8 mouse cellular contexts compared by ENCODE assay signal in genomic region chr9:50451456-50452218, GRCm38 (mm10). TPM values are rescaled to one million over a fixed set of nuclear protein-coding genes. Genes with fewer than 3 reads are reported as not detected.
DNase-seq lines count a peak whose midpoint lies in the region; ATAC-seq lines count a peak whose summit lies in the region.

No protein-coding gene starts in this region.

- ATAC-seq in heart, embryonic 16.5 days (replicated peaks; ENCODE audit: extremely low read depth, insufficient read depth, low FRiP score) = no peak
- ATAC-seq in limb, embryonic 13.5 days (ENCODE audit: low FRiP score, low read depth) = peak; percentile 72; the same call in 1 of the 2 replicates
- 0 out of 2 replicates have a peak, but pooled peaks have one; percentile 41 for ATAC-seq in neural tube, embryonic 12.5 days (ENCODE audit: low FRiP score, low read depth)

- WGBS in heart, embryonic 16.5 days = 41% methylated on average over 9 of the region's 9 CpGs
- 64% methylated on average over 9 of the region's 9 CpGs for WGBS in limb, embryonic 13.5 days
- WGBS in neural tube, embryonic 12.5 days = 58% methylated on average over 9 of the region's 9 CpGs

- no peaks in the 10 kb centered on the region for H3K27me3 ChIP-seq in heart, embryonic 16.5 days (ENCODE audit: control insufficient read depth, insufficient read depth, low read length)
- 0 out of 2 replicates have a peak, but pooled peaks cover 2% of the 10 kb centered on the region for H3K27me3 ChIP-seq in limb, embryonic 13.5 days
- H3K27me3 ChIP-seq in neural tube, embryonic 12.5 days (replicated peaks) = no peaks in the 10 kb centered on the region

- no peaks in the 10 kb centered on the region for H3K36me3 ChIP-seq in heart, embryonic 16.5 days (ENCODE audit: control insufficient read depth, insufficient read depth)
- H3K36me3 ChIP-seq in limb, embryonic 13.5 days = no peaks in the 10 kb centered on the region
- H3K36me3 ChIP-seq in neural tube, embryonic 12.5 days = no peaks in the 10 kb centered on the region

- intact Hi-C loops in heart, postnatal 14 days (cut with DNase I) = no loop called here

- H3K27ac ChIP-seq in heart, embryonic 16.5 days (ENCODE audit: low read length) = no peak overlapping the region
- peak overlapping the region; percentile 33; the same call in 1 of the 2 replicates for H3K27ac ChIP-seq in limb, embryonic 13.5 days
- H3K27ac ChIP-seq in neural tube, embryonic 12.5 days = no peak overlapping the region

- H3K4me2 ChIP-seq in heart, embryonic 16.5 days (ENCODE audit: low read depth, low read length) = peak overlapping the region; percentile 46
- H3K4me2 ChIP-seq in limb, embryonic 13.5 days (replicated peaks) = no peak overlapping the region
- no peak overlapping the region for H3K4me2 ChIP-seq in neural tube, embryonic 12.5 days (replicated peaks)

- DNase-seq in heart, postnatal 14 days = no peak
- peak; percentile 47 to 57 for DNase-seq in cerebellum, postnatal 25 days
- peak; percentile 20 to 31 for DNase-seq in frontal cortex, postnatal 14 days (ENCODE audit: low spot score in 2 of 2)
- DNase-seq in urinary bladder, postnatal 36 days (ENCODE audit: low spot score in 2 of 2) = no peak
- no peak for DNase-seq in ovary, postnatal 36 days (ENCODE audit: low spot score)

- no peaks in the 10 kb centered on the region for H3K9me3 ChIP-seq in heart, embryonic 16.5 days (replicated peaks; ENCODE audit: control insufficient read depth, low read length)
- H3K9me3 ChIP-seq in limb, embryonic 13.5 days = no peaks in the 10 kb centered on the region
- H3K9me3 ChIP-seq in neural tube, embryonic 12.5 days = no peaks in the 10 kb centered on the region

- H3K9ac ChIP-seq in heart, embryonic 16.5 days (ENCODE audit: low read length) = 0 out of 2 replicates have a peak overlapping the region, but pooled peaks have one; percentile 30
- H3K9ac ChIP-seq in limb, embryonic 13.5 days = no peak overlapping the region
- H3K9ac ChIP-seq in neural tube, embryonic 12.5 days = no peak overlapping the region

- peak overlapping the region; percentile 2; the same call in 1 of the 2 replicates for H3K4me3 ChIP-seq in heart, embryonic 16.5 days (ENCODE audit: low read length)
- no peak overlapping the region for H3K4me3 ChIP-seq in limb, embryonic 13.5 days
- no peak overlapping the region for H3K4me3 ChIP-seq in neural tube, embryonic 12.5 days

- no peaks in the 10 kb centered on the region for H3K4me1 ChIP-seq in heart, embryonic 16.5 days (ENCODE audit: control insufficient read depth, insufficient read depth, low read length)
- no peaks in the 10 kb centered on the region for H3K4me1 ChIP-seq in limb, embryonic 13.5 days
- no peaks in the 10 kb centered on the region for H3K4me1 ChIP-seq in neural tube, embryonic 12.5 days

RNA-seq across cellular contexts. Expression of gene Plet1, which starts 42.7 kb away (rescaled TPM):
- polyA plus RNA-seq in heart, embryonic 16.5 days (2015; fragmentation: Nextera tagmentation; extraction: Ambion mirVana) = 1.1 and 1.7 TPM in 2 replicates
- 1 to 10 TPM; 1.5 to 2.2 TPM for total RNA-seq in heart, postnatal 14 days (2021)
- 0.18 and 0.19 TPM in 2 replicates for polyA plus RNA-seq in limb, embryonic 13.5 days (2015; fragmentation: Nextera tagmentation; extraction: Ambion mirVana)
- 0.22 and 0.24 TPM in 2 replicates for polyA plus RNA-seq in neural tube, embryonic 12.5 days (2016; fragmentation: Nextera tagmentation; extraction: Ambion mirVana)

Comparison
In these comparisons a context has a peak if more than half of its experiments do, and no peak if none do; other contexts are left out.
1. DNase-seq: peak in cerebellum, postnatal 25 days (2 of 2) and frontal cortex, postnatal 14 days (2 of 2); none in heart, postnatal 14 days (0 of 2), urinary bladder, postnatal 36 days (0 of 2) and ovary, postnatal 36 days (single experiment).